Mouse (Mus musculus) MEL (cell line): ENCODE data around the gene Srgap3. TPM values are rescaled to one million over a fixed set of nuclear protein-coding genes. Genes with fewer than 3 reads are reported as not detected.

ENCODE experiments used
- DNase-seq: peaks from one replicate; pipeline ENCODE4 v3.0.0; 2011; ENCODE audit warnings: low read depth, low spot score
- H3K27ac ChIP-seq: 2 replicates; pipeline ENCODE4 v1.5.1; 2012; ENCODE audit warnings: low read depth, mild to moderate bottlenecking, control low read depth, low read length, moderate library complexity; ENCODE audit not compliant: control insufficient read depth
- H3K27me3 ChIP-seq, 2 experiments: fragments of 150-350 bp in 1 of 2; sonication (generic) in 1 of 2; 2 replicates each; pipeline ENCODE4 v1.6.1; 2012; ENCODE audit warnings: low read length in 2 of 2, mild to moderate bottlenecking in 2 of 2, improper control_type of control experiment in 1 of 2, moderate library complexity in 1 of 2; ENCODE audit not compliant: insufficient read depth in 2 of 2, control insufficient read depth in 1 of 2
- H3K36me3 ChIP-seq, 2 experiments: 2 replicates each; pipeline ENCODE4 v1.6.1; 2012 to 2014; ENCODE audit warnings: low read length in 2 of 2, improper control_type of control experiment in 1 of 2, inconsistent platforms in 1 of 2, mild to moderate bottlenecking in 1 of 2; ENCODE audit not compliant: insufficient read depth in 2 of 2, control insufficient read depth in 1 of 2
- H3K4me1 ChIP-seq, 2 experiments: fragments of 150-350 bp in 1 of 2; sonication (generic) in 1 of 2; 2 replicates each; pipeline ENCODE4 v1.6.1; 2012; ENCODE audit warnings: low read length in 2 of 2, improper control_type of control experiment in 1 of 2, mild to moderate bottlenecking in 1 of 2; ENCODE audit not compliant: insufficient read depth in 2 of 2, control insufficient read depth in 1 of 2
- H3K4me3 ChIP-seq, 2 experiments: fragments of 150-350 bp in 1 of 2; sonication (generic) in 1 of 2; 2 replicates each; pipeline ENCODE4 v1.5.1; 2012; ENCODE audit warnings: low read depth in 2 of 2, low read length in 2 of 2, mild to moderate bottlenecking in 2 of 2, moderate library complexity in 2 of 2, control low read depth in 1 of 2, improper control_type of control experiment in 1 of 2; ENCODE audit not compliant: control insufficient read depth in 1 of 2, insufficient read depth in 1 of 2
- H3K79me2 ChIP-seq: 2 replicates; pipeline ENCODE4 v1.6.1; 2012; ENCODE audit warnings: mild to moderate bottlenecking, low read length, moderate library complexity; ENCODE audit not compliant: control insufficient read depth, poor library complexity, insufficient read depth
- H3K9ac ChIP-seq: 2 replicates; pipeline ENCODE4 v1.6.1; 2012; ENCODE audit warnings: low read depth, mild to moderate bottlenecking, control low read depth, low read length, moderate library complexity; ENCODE audit not compliant: control insufficient read depth, poor library complexity, severe bottlenecking
- H3K9me3 ChIP-seq: fragments of 150-350 bp; sonication (generic); replicated peaks from 2 replicates; pipeline ENCODE4 v1.6.1; 2012; ENCODE audit warnings: mild to moderate bottlenecking, low read length, improper control_type of control experiment, moderate library complexity; ENCODE audit not compliant: insufficient read depth
- BHLHE40 ChIP-seq: IDR thresholded peaks from 2 replicates; pipeline ENCODE4 v1.6.1; 2012; ENCODE audit warnings: low read depth, mild to moderate bottlenecking, inconsistent platforms, low read length, improper control_type of control experiment, borderline replicate concordance
- CTCF ChIP-seq, 3 experiments: IDR thresholded peaks in 2 of 3; conservative IDR thresholded peaks in 1 of 3; 2 replicates each; pipeline ENCODE4 v1.5.1; 2011 to 2012; ENCODE audit warnings: low read length in 3 of 3, low read depth in 2 of 3, mild to moderate bottlenecking in 2 of 3, improper control_type of control experiment in 1 of 3, inconsistent platforms in 1 of 3, mixed read lengths in 1 of 3, moderate library complexity in 1 of 3; ENCODE audit not compliant: control insufficient read depth in 1 of 3, insufficient read depth in 1 of 3, poor library complexity in 1 of 3, severe bottlenecking in 1 of 3
- EP300 ChIP-seq, 2 experiments: IDR thresholded peaks; 2 replicates each; pipeline ENCODE4 v1.6.1; 2011; ENCODE audit warnings: improper control_type of control experiment in 2 of 2, low read length in 2 of 2, low read depth in 1 of 2, mild to moderate bottlenecking in 1 of 2
- ETS1 ChIP-seq: IDR thresholded peaks from 2 replicates; pipeline ENCODE4 v1.6.1; 2012; ENCODE audit warnings: low read depth, mild to moderate bottlenecking, inconsistent platforms, low read length, improper control_type of control experiment, moderate library complexity
- GATA1 ChIP-seq: IDR thresholded peaks from 2 replicates; pipeline ENCODE4 v1.6.1; 2011; ENCODE audit warnings: low read depth, low read length, improper control_type of control experiment
- HCFC1 ChIP-seq: IDR thresholded peaks from 2 replicates; pipeline ENCODE4 v1.6.1; 2012; ENCODE audit warnings: low read depth, mild to moderate bottlenecking, inconsistent platforms, low read length, improper control_type of control experiment, moderate library complexity
- MAFK ChIP-seq: IDR thresholded peaks from 2 replicates; pipeline ENCODE4 v1.6.1; 2011; ENCODE audit warnings: low read depth, mild to moderate bottlenecking, low read length, improper control_type of control experiment, borderline replicate concordance
- MAZ ChIP-seq: IDR thresholded peaks from 2 replicates; pipeline ENCODE4 v1.6.1; 2012; ENCODE audit warnings: low read depth, mild to moderate bottlenecking, inconsistent platforms, low read length, improper control_type of control experiment
- MEF2A ChIP-seq: IDR thresholded peaks from 2 replicates; pipeline ENCODE4 v1.6.1; 2014; ENCODE audit warnings: low read depth, mild to moderate bottlenecking, inconsistent platforms, low read length, improper control_type of control experiment; ENCODE audit not compliant: poor library complexity, insufficient replicate concordance, severe bottlenecking; ENCODE audit errors: extremely low read depth
- MYB ChIP-seq: IDR thresholded peaks from 2 replicates; pipeline ENCODE4 v1.6.1; 2011; ENCODE audit warnings: mild to moderate bottlenecking, low read depth, low read length, improper control_type of control experiment
- MYC ChIP-seq: IDR thresholded peaks from 2 replicates; pipeline ENCODE4 v1.6.1; 2011; ENCODE audit warnings: low read depth, mild to moderate bottlenecking, low read length, improper control_type of control experiment, moderate library complexity
- NRF1 ChIP-seq: IDR thresholded peaks from 2 replicates; pipeline ENCODE4 v1.6.1; 2014; ENCODE audit warnings: low read depth, mild to moderate bottlenecking, inconsistent platforms, low read length, improper control_type of control experiment, moderate library complexity; ENCODE audit not compliant: poor library complexity, insufficient read depth, severe bottlenecking
- POLR2A ChIP-seq, 2 experiments: IDR thresholded peaks; 2 replicates each; pipeline ENCODE4 v1.6.1; 2011 to 2012; ENCODE audit warnings: low read length in 2 of 2, mild to moderate bottlenecking in 2 of 2, control low read depth in 1 of 2, improper control_type of control experiment in 1 of 2, low read depth in 1 of 2, moderate library complexity in 1 of 2; ENCODE audit not compliant: control insufficient read depth in 1 of 2, insufficient read depth in 1 of 2, poor library complexity in 1 of 2
- RAD21 ChIP-seq: IDR thresholded peaks from 2 replicates; pipeline ENCODE4 v1.6.1; 2011; ENCODE audit warnings: mild to moderate bottlenecking, low read depth, low read length, improper control_type of control experiment
- TAL1 ChIP-seq: IDR thresholded peaks from 2 replicates; pipeline ENCODE4 v1.6.1; 2012; ENCODE audit warnings: mild to moderate bottlenecking, inconsistent platforms, low read length, moderate library complexity, mixed read lengths
- TBP ChIP-seq: IDR thresholded peaks from 2 replicates; pipeline ENCODE4 v1.8.0; 2011; ENCODE audit warnings: low read depth, low read length, improper control_type of control experiment
- TCF12 ChIP-seq: IDR thresholded peaks from 2 replicates; pipeline ENCODE4 v1.6.1; 2014; ENCODE audit warnings: low read depth, mild to moderate bottlenecking, inconsistent platforms, low read length, improper control_type of control experiment, moderate library complexity
- USF2 ChIP-seq, 2 experiments: IDR thresholded peaks; 2 replicates each; pipeline ENCODE4 v1.6.1; 2011 to 2012; ENCODE audit warnings: improper control_type of control experiment in 2 of 2, low read length in 2 of 2, borderline replicate concordance in 1 of 2, inconsistent platforms in 1 of 2, low read depth in 1 of 2, mild to moderate bottlenecking in 1 of 2; ENCODE audit not compliant: insufficient read depth in 1 of 2
- ZC3H11A ChIP-seq: IDR thresholded peaks from 2 replicates; pipeline ENCODE4 v1.6.1; 2012; ENCODE audit warnings: low read depth, mild to moderate bottlenecking, inconsistent platforms, low read length, improper control_type of control experiment
- ZKSCAN1 ChIP-seq: IDR thresholded peaks from 2 replicates; pipeline ENCODE4 v1.6.1; 2012; ENCODE audit warnings: low read depth, mild to moderate bottlenecking, inconsistent platforms, low read length, improper control_type of control experiment, moderate library complexity
- ZMIZ1 ChIP-seq: IDR thresholded peaks from 2 replicates; pipeline ENCODE4 v1.6.1; 2012; ENCODE audit warnings: low read depth, mild to moderate bottlenecking, inconsistent platforms, low read length, improper control_type of control experiment, moderate library complexity
- ZNF384 ChIP-seq: IDR thresholded peaks from 2 replicates; pipeline ENCODE4 v1.6.1; 2012; ENCODE audit warnings: low read depth, mild to moderate bottlenecking, inconsistent platforms, low read length, improper control_type of control experiment
- polyA plus RNA-seq, 2 experiments: library from polyadenylated mRNA; stranded (reverse) in 1 of 2; unstranded in 1 of 2; fragments of >175 nt in 1 of 2; fragments of >200 nt in 1 of 2; gene quantifications; 2 replicates each; pipeline versions ENCODE4 v1.2.1 to v1.2.4; 2012; ENCODE audit warnings: low replicate concordance in 2 of 2, low read depth in 1 of 2; ENCODE audit not compliant: insufficient read length in 2 of 2, insufficient read depth in 1 of 2, missing spikeins in 1 of 2
- total RNA-seq: library from RNA; depleted of rRNA; stranded (reverse); fragments of 300-350 nt; gene quantifications from 2 replicates; pipeline ENCODE4 v1.2.3, GENCODE M21; 2012

Srgap3 gene
- total and polyA plus RNA-seq, 3 experiments: 0.31 to 0.75 TPM; not detected in 1

- no peak for DNase-seq
- TF ChIP-seq RAD21: no peak
- TF ChIP-seq HCFC1: no peak
- no peak for TF ChIP-seq BHLHE40
- TF ChIP-seq ZNF384: no peak
- TF ChIP-seq POLR2A (IDR thresholded peaks at IDR 0.05; ENCODE audit: control insufficient read depth in 1 of 2, insufficient read depth in 1 of 2, low read depth in 1 of 2, low read length in 2 of 2, poor library complexity in 1 of 2): no peak
- TF ChIP-seq EP300 (IDR thresholded peaks at IDR 0.05; ENCODE audit: low read depth in 1 of 2, low read length in 2 of 2): no peak
- TF ChIP-seq TAL1: no peak
- TF ChIP-seq MEF2A: no peak
- no peak for TF ChIP-seq GATA1
- no peak for TF ChIP-seq ETS1
- TF ChIP-seq ZC3H11A: no peak
- TF ChIP-seq NRF1: no peak
- TF ChIP-seq CTCF (IDR thresholded peaks at IDR 0.05 in 2 of 3, conservative IDR thresholded peaks at IDR 0.05 in 1 of 3; ENCODE audit: control insufficient read depth in 1 of 3, insufficient read depth in 1 of 3, low read depth in 2 of 3, low read length in 3 of 3, poor library complexity in 1 of 3, severe bottlenecking in 1 of 3): no peak
- TF ChIP-seq MAZ: no peak
- TF ChIP-seq ZMIZ1: no peak
- no peak for TF ChIP-seq MAFK
- no peak overlapping the region for H3K27ac ChIP-seq
- no peaks in the 10 kb centered on the region for H3K79me2 ChIP-seq
- H3K36me3 ChIP-seq: no peaks in the 10 kb centered on the region
- H3K9me3 ChIP-seq: no peaks in the 10 kb centered on the region
- no peaks in the 10 kb centered on the region for H3K4me1 ChIP-seq
- no peak overlapping the region for H3K4me3 ChIP-seq
- no peaks in the 10 kb centered on the region for H3K27me3 ChIP-seq
- no peak overlapping the region for H3K9ac ChIP-seq
Measured at GRCm38 (mm10) chr6:112825657-112826056, 121.4 kb downstream of the Srgap3 start.

DNA sequence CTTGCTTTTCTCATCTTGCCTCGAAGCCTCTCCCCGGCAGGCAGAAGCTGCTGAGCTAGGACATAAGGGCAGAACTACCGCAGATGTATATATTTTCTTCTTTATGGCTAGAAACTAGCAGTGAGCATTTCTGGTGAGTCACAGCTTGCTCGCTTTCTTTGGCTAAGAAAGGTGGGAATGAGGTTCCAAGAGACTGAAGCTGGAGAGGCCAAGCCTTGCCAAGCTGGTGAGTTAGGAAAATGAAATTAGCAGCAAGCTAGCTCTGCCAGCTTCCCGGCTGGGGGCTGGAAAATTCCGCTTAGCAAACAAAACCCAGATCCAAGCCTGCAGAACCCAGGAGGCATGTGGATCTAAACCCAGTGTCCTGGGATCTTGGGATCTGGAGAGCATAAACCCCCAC is 124.0 kb downstream of the Srgap3 start:
- Histone ChIP-seq H3K4me1 (no peaks in the 10 kb centered on the region), H3K79me2 (no peaks in the 10 kb centered on the region), H3K9ac (no peak overlapping the region), H3K4me3 (no peak overlapping the region), H3K27me3 (no peaks in the 10 kb centered on the region), H3K9me3 (no peaks in the 10 kb centered on the region), H3K36me3 (no peaks in the 10 kb centered on the region), H3K27ac (no peak overlapping the region)
- DNase-seq: no peak
- no peak for TF ChIP-seq CTCF (IDR thresholded peaks at IDR 0.05 in 2 of 3, conservative IDR thresholded peaks at IDR 0.05 in 1 of 3; ENCODE audit: control insufficient read depth in 1 of 3, insufficient read depth in 1 of 3, low read depth in 2 of 3, low read length in 3 of 3, poor library complexity in 1 of 3, severe bottlenecking in 1 of 3)
- no peak for TF ChIP-seq ZMIZ1
- no peak for TF ChIP-seq MYB
- TF ChIP-seq MEF2A: no peak
- no peak for TF ChIP-seq TAL1
- TF ChIP-seq ZKSCAN1: no peak
- no peak for TF ChIP-seq TBP
- no peak for TF ChIP-seq USF2 (IDR thresholded peaks at IDR 0.05; ENCODE audit: borderline replicate concordance in 1 of 2, insufficient read depth in 1 of 2, low read depth in 1 of 2, low read length in 2 of 2)
- no peak for TF ChIP-seq MYC
- TF ChIP-seq TCF12: no peak
- no peak for TF ChIP-seq ZNF384
